Mouse (Mus musculus) limb, embryonic 11.5 days (tissue): ENCODE data around the gene Ak1. TPM values are rescaled to one million over a fixed set of nuclear protein-coding genes. Genes with fewer than 3 reads are reported as not detected.

Experiments used
- ATAC-seq: fragments of 200-750 bp; cut with Nextera tagmentation; 2 replicates; pipeline ENCODE4 v1.8.0; 2017; ENCODE audit warnings: low read depth; ENCODE audit not compliant: insufficient number of reproducible peaks, low FRiP score, low TSS enrichment
- DNase-seq: peaks from one replicate; pipeline ENCODE4 v3.0.0-alpha.2; 2015; ENCODE audit warnings: low spot score
- H3K27ac ChIP-seq: fragments of 300-500 bp; sonication (generic); replicated peaks from 2 replicates; pipeline ENCODE4 v1.5.1; 2014; ENCODE audit warnings: low read depth, mild to moderate bottlenecking, low read length
- H3K27me3 ChIP-seq: fragments of 300-500 bp; sonication (generic); 2 replicates; pipeline ENCODE4 v1.6.1; 2014; ENCODE audit warnings: mild to moderate bottlenecking, low read length, mixed read lengths; ENCODE audit not compliant: control insufficient read depth, insufficient read depth
- H3K36me3 ChIP-seq: fragments of 300-500 bp; sonication (generic); 2 replicates; pipeline ENCODE4 v1.6.1; 2014; ENCODE audit warnings: mild to moderate bottlenecking, low read length, moderate library complexity, mixed read lengths; ENCODE audit not compliant: control insufficient read depth, insufficient read depth
- H3K4me1 ChIP-seq: fragments of 300-500 bp; sonication (generic); 2 replicates; pipeline ENCODE4 v1.6.1; 2014; ENCODE audit warnings: low read length, mixed read lengths; ENCODE audit not compliant: control insufficient read depth, insufficient read depth
- H3K4me2 ChIP-seq: fragments of 300-500 bp; sonication (generic); 2 replicates; pipeline ENCODE4 v1.6.1; 2014; ENCODE audit warnings: low read depth, mild to moderate bottlenecking, moderate library complexity; ENCODE audit not compliant: severe bottlenecking
- H3K4me3 ChIP-seq: fragments of 300-500 bp; sonication (generic); 2 replicates; pipeline ENCODE4 v1.5.1; 2014; ENCODE audit warnings: low read depth, low read length
- H3K9ac ChIP-seq: fragments of 300-500 bp; sonication (generic); 2 replicates; pipeline ENCODE4 v1.6.1; 2014; ENCODE audit warnings: mild to moderate bottlenecking, low read length
- H3K9me3 ChIP-seq: fragments of 300-500 bp; sonication (generic); 2 replicates; pipeline ENCODE4 v1.6.1; 2016; ENCODE audit warnings: low read length; ENCODE audit not compliant: control insufficient read depth
- WGBS: fragments of 180-500 bp; shearing (Covaris S2); extraction: QIAGEN DNeasy Blood & Tissue Kit; methylation state at CpG from one replicate; pipeline ENCODE4 v1.1.7; 2014; 5-methylcytosine and 5-hydroxymethylcytosine counted together
- polyA plus RNA-seq: library from polyadenylated mRNA; unstranded; fragments of >200 nt; fragmentation: Nextera tagmentation; extraction: Ambion mirVana; gene quantifications from 2 replicates; pipeline ENCODE4 v1.2.1, GENCODE M21; 2014

Gene Ak1
- polyA plus RNA-seq, 1 experiment from 2014 or later: 29.8 TPM

DNA sequence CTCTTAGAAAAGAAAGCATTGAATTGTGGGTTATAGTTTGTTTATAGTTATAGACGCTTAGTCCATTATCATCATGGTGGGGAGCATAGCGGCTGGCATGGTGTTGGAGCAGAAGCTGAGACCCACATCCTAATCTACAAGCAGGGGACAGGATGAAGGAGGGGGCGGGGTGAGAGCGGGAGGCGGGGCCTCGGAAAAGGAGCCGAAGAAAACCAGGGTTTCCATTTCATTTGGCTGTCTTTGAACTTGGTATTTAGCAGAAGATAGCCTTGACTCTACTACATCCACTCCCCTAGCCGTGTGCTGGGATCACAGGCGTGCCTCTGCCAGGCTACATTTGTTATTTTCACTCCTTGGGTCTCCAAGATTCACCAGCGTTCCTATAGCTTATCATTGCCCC lies 16.9 kb upstream of the Ak1 start:
- Histone ChIP-seq H3K9me3 (no peaks in the 10 kb centered on the region), H3K27ac (no peak overlapping the region), H3K4me3 (no peak overlapping the region), H3K4me1 (peaks cover 18% of the 10 kb centered on the region), H3K9ac (no peak overlapping the region), H3K4me2 (no peak overlapping the region), H3K36me3 (no peaks in the 10 kb centered on the region), H3K27me3 (no peaks in the 10 kb centered on the region)
- DNase-seq: no peak
- no peak for ATAC-seq
- WGBS: 47% methylated on average over 10 of the region's 10 CpGs

DNA sequence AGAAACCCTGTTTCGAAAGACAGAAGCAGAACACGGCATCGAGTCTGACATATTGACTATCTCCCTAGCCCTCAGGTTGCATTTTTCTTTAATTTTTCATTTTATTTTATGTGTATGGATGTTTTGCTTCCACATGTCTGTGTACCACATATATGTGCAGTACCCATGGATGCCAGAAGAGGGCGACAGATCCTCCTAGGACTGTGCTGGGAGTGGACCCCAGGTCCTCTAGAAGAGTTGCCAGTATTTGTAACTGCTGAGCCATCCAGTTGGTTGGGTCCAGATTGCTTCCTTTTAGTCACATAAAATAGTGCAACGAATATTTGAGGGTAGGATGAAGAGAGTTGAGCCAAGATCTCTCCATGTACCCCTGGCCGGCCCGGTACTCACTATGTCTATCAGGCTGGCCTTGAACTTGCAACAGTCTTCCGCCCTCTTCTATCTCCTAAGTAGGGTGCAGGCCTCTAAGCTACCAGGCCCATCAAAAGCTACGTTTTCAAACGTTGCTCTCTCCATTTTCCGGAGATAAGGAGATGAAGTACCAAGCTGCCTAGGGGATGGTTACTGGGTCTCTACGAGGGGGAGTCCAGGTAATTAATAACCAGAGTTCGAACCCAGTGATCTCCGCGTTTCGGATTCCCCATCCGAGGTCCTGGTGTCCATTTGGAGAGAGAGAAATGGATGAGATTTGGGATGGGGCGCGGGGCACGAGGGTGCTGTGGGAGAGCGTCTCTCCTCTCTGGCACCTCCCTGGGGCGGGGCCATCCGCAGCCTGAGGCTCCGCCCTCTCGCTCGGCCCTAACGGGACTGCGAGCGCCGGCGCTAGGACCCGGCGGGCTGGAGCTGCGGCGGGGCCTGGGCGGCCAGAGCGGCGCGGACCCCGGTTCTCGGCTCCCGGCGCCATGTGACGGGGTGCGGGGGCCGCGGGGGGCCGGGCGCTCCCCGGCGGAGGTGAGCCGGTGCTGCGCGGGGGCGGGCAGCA lies 15.1 kb upstream of the Ak1 start:
- DNase-seq: peak; percentile 86
- Histone ChIP-seq H3K4me3 (peak overlapping the region; percentile 72), H3K9me3 (no peaks in the 10 kb centered on the region), H3K27ac (0 out of 2 replicates have a peak overlapping the region, but pooled peaks have one; percentile 38), H3K4me1 (peaks cover 27% of the 10 kb centered on the region), H3K27me3 (no peaks in the 10 kb centered on the region), H3K36me3 (no peaks in the 10 kb centered on the region), H3K9ac (peak overlapping the region; percentile 79), H3K4me2 (peak overlapping the region; percentile 84)
- 11% methylated on average over 50 of the region's 55 CpGs for WGBS
- peak; percentile 61; the same call in 1 of the 2 replicates for ATAC-seq

DNA sequence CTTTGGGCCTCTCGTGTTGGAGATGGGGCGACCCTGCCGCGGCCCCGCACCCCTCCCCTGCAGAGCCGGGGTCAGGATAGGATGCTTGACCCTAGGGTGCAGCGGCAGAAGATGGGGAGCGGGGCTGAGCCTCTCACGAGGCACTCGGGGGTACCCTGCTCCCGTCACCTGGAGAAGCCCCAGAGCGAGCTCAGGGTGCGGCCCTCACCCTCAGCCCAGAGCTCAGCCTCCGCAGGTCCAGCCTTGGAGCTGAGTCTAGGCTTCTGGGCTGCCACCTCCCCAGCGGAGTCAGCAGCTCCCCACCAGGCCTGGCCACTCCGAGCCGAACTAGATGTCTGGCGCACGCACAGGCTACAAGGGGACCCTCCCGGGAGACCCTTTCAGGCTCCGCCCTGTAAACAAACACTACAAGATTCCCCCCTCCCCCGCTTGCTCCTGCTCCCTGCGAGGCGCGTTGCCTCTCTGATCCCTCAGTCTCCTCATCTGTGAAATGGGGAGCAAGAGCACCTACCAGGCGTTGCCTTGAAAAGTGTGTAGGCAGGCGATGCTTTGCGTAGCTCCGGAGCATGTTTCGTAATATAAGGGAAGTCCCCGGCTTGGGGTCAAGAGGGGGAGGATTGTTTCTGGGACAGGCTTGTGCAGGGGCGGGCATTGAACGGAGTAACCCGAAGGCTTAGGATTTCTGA lies 14.2 kb upstream of the Ak1 start:
- ATAC-seq: peak; percentile 37
- H3K27me3 ChIP-seq: no peaks in the 10 kb centered on the region
- H3K9me3 ChIP-seq: no peaks in the 10 kb centered on the region

DNA sequence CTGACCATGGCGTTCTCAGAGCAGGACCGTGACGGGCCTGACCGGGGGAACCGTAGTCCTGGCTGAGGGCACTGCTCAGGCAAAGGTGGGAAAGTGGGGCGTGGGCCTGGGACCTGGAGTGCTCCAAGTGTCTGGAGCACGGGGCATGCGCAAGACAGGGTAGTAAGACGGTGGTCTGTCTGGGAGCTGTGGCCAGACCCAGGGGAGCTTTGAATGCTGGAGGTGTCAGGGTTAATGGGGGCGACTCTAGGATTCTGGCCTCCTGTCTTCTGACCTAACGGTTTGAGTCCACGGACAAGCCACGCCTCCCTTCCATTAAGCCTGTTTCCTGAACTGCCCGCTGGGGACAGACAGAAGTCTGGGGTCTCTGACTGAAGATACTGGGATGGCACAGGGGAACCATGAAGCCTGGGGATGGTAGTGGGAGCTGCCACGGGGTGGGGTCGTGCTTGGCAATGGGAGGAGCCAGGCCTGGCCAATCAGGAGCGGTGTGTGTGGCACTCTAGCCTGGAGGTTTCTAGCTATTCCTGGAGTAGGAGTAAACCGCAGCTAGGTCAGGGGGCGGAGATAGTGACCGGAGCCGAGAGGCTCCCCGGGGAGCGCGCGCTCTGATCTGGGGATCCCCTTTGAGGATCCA lies 13.3 kb upstream of the Ak1 start:
- Histone ChIP-seq H3K4me1 (peaks cover 27% of the 10 kb centered on the region), H3K9me3 (no peaks in the 10 kb centered on the region), H3K27me3 (no peaks in the 10 kb centered on the region), H3K4me3 (peak overlapping the region; percentile 72), H3K9ac (0 out of 2 replicates have a peak overlapping the region, but pooled peaks have one; percentile 4), H3K36me3 (peaks cover 3% of the 10 kb centered on the region; the same call in 1 of the 2 replicates), H3K27ac (peak overlapping the region; percentile 39; the same call in 1 of the 2 replicates), H3K4me2 (peak overlapping the region; percentile 44)
- ATAC-seq (peak; percentile 20; the same call in 1 of the 2 replicates), DNase-seq (peak; percentile 73)
- 2% methylated on average over 25 of the region's 25 CpGs for WGBS

More for the DNA sequence above, 14.2 kb upstream of the Ak1 start:
- WGBS: 7% methylated on average over 34 of the region's 34 CpGs
- H3K4me1 ChIP-seq: peaks cover 27% of the 10 kb centered on the region
- H3K36me3 ChIP-seq: peaks cover 3% of the 10 kb centered on the region; the same call in 1 of the 2 replicates
- H3K4me3 ChIP-seq: peak overlapping the region; percentile 72
- H3K9ac ChIP-seq: peak overlapping the region; percentile 79
- DNase-seq: peak; percentile 74
- H3K27ac ChIP-seq: 0 out of 2 replicates have a peak overlapping the region, but pooled peaks have one; percentile 38
- peak overlapping the region; percentile 84 for H3K4me2 ChIP-seq

DNA sequence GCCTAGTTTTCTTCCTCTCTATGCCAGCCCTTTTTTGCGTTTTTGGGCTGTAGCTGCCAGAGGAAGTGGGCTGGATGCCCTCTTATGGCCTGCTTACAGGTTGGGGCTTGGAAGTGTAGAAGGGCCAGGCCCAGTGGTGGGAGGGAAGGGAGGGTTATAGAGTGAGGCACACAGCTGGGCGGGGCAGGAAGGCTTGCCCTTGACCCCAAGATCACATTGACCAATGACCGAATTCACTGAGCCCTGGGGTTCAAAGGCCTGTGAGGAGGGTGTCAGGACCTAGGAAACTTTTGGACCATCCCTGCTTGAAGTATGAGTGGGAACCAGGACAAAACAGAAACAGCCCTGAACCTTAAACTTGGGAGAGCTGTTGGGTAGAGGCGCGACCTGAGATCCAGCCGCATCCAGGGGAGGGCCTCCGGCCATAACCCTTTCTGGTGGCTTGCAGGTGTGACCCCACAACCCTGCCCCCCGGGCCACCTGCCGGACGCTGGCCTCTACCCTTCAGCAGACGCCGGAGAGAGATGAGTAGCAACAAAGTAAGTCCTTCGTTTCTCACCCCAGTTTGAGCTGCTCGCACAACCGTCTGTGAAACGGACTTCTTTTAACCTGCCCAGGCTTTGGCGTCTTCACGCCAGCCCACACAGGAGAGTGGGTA lies 12.7 kb upstream of the Ak1 start:
- Histone ChIP-seq H3K4me1 (peaks cover 27% of the 10 kb centered on the region), H3K36me3 (peaks cover 3% of the 10 kb centered on the region; the same call in 1 of the 2 replicates), H3K4me3 (peak overlapping the region; percentile 72), H3K4me2 (peak overlapping the region; percentile 44), H3K9me3 (no peaks in the 10 kb centered on the region), H3K27ac (peak overlapping the region; percentile 39), H3K27me3 (no peaks in the 10 kb centered on the region), H3K9ac (no peak overlapping the region)
- 33% methylated on average over 18 of the region's 18 CpGs for WGBS
- ATAC-seq (no peak), DNase-seq (peak; percentile 37)

DNA sequence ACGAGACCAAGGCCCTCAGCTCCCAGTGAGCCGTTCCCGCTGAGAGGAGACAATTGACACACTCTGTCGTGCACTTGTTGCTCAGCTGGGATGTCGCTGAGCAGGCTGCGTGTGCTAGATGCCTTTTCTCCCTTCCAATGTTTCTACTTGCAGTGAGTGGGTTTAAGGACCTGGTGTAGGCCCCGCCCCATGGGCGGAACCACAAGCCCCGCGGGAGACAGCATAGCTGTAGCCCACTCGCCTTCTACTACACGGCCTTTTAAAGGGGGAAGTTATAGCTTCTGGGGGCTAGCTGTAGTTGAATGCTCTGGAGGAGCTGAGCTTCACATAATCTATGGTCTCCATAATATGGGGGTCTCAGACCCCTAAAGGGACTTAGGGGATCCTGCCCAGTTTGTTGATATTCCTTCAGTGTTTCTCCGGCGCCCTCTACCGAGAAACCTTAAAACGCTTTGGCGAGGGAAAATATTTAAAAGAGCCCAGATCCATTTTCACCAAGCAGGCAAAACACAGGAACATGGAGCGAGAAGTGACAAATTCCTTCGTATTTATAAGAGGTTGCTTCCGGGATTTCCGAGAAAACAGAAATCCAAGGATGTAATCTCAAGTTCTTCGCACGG lies 10.8 kb upstream of the Ak1 start:
- peak overlapping the region; percentile 48 for H3K4me2 ChIP-seq
- no peaks in the 10 kb centered on the region for H3K9me3 ChIP-seq
- H3K9ac ChIP-seq: no peak overlapping the region
- ATAC-seq (no peak), DNase-seq (peak; percentile 67)
- no peak overlapping the region for H3K27ac ChIP-seq
- 21% methylated on average over 23 of the region's 23 CpGs for WGBS
- H3K4me3 ChIP-seq: peak overlapping the region; percentile 25
- peaks cover 9% of the 10 kb centered on the region; the same call in 1 of the 2 replicates for H3K36me3 ChIP-seq
- H3K27me3 ChIP-seq: no peaks in the 10 kb centered on the region
- peaks cover 27% of the 10 kb centered on the region for H3K4me1 ChIP-seq

DNA sequence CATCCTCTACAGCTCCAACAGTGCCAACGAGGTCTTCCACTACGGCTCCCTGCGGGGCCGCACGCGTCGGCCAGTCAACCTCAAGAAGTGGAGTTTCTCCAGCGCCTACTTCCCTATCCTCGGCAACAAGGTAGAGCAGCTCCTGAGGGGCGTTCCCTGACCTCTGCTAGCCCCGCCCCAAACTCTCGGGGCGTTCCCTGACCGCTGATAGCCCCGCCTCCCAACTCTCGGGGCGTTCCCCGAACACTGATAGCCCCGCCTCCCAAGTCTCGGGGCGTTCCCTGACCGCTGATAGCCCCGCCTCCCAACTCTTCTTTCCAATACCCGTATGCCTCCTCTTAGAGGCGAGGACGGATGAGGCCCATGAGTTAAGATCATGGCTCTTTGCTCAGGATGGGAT lies 9.3 kb upstream of the Ak1 start:
- H3K4me3 ChIP-seq: no peak overlapping the region
- no peaks in the 10 kb centered on the region for H3K9me3 ChIP-seq
- no peak overlapping the region for H3K27ac ChIP-seq
- peaks cover 12% of the 10 kb centered on the region; the same call in 1 of the 2 replicates for H3K36me3 ChIP-seq
- DNase-seq (no peak), ATAC-seq (no peak)
- 64% methylated on average over 26 of the region's 26 CpGs for WGBS
- no peak overlapping the region for H3K9ac ChIP-seq
- H3K4me1 ChIP-seq: peaks cover 26% of the 10 kb centered on the region
- no peaks in the 10 kb centered on the region for H3K27me3 ChIP-seq
- H3K4me2 ChIP-seq: no peak overlapping the region
